Mouse (Mus musculus) embryonic facial prominence, embryonic 15.5 days (tissue): ENCODE data around the gene Lrrc36. TPM values are rescaled to one million over a fixed set of nuclear protein-coding genes. Genes with fewer than 3 reads are reported as not detected.

ENCODE experiments used
- ATAC-seq: fragments of 200-750 bp; cut with Nextera tagmentation; 2 replicates; pipeline ENCODE4 v1.8.0; 2017; ENCODE audit warnings: low read depth, moderate TSS enrichment; ENCODE audit not compliant: insufficient number of reproducible peaks, low FRiP score, low TSS enrichment
- H3K27ac ChIP-seq: fragments of 300-500 bp; sonication (generic); replicated peaks from 2 replicates; pipeline ENCODE4 v1.5.1; 2015; ENCODE audit warnings: mild to moderate bottlenecking, inconsistent platforms
- H3K27me3 ChIP-seq: fragments of 300-500 bp; sonication (generic); 2 replicates; pipeline ENCODE4 v1.6.1; 2015; ENCODE audit warnings: inconsistent platforms
- H3K36me3 ChIP-seq: fragments of 300-500 bp; sonication (generic); 2 replicates; pipeline ENCODE4 v1.6.1; 2015; ENCODE audit warnings: mild to moderate bottlenecking, inconsistent platforms
- H3K4me1 ChIP-seq: fragments of 300-500 bp; sonication (generic); 2 replicates; pipeline ENCODE4 v1.6.1; 2015; ENCODE audit warnings: inconsistent platforms
- H3K4me2 ChIP-seq: fragments of 300-500 bp; sonication (generic); replicated peaks from 2 replicates; pipeline ENCODE4 v1.6.1; 2015; ENCODE audit warnings: mild to moderate bottlenecking, inconsistent platforms
- H3K4me3 ChIP-seq: fragments of 300-500 bp; sonication (generic); replicated peaks from 2 replicates; pipeline ENCODE4 v1.5.1; 2015; ENCODE audit warnings: mild to moderate bottlenecking, inconsistent platforms
- H3K9ac ChIP-seq: fragments of 300-500 bp; sonication (generic); 2 replicates; pipeline ENCODE4 v1.6.1; 2015; ENCODE audit warnings: inconsistent platforms
- H3K9me3 ChIP-seq: fragments of 300-500 bp; sonication (generic); replicated peaks from 2 replicates; pipeline ENCODE4 v1.6.1; 2016; ENCODE audit warnings: inconsistent platforms
- WGBS: fragments of 180-500 bp; shearing (Covaris S2); methylation state at CpG from one replicate; pipeline ENCODE4 v1.1.7; 2015; 5-methylcytosine and 5-hydroxymethylcytosine counted together
- polyA plus RNA-seq: library from polyadenylated mRNA; unstranded; fragments of >200 nt; fragmentation: Nextera tagmentation; extraction: Ambion mirVana; gene quantifications from 2 replicates; pipeline ENCODE4 v1.2.1, GENCODE M21; 2015

Gene Lrrc36
- polyA plus RNA-seq = 1.1 and 2.6 TPM in 2 replicates

- no peak within 1 kb of the TSS for H3K9ac ChIP-seq
- H3K4me2 ChIP-seq = peak within 1 kb of the TSS; percentile 53
- H3K27ac ChIP-seq = no peak within 1 kb of the TSS
- H3K36me3 ChIP-seq = no peaks in the 10 kb centered on the region
- no peaks in the 10 kb centered on the region for H3K9me3 ChIP-seq
- peaks cover 35% of the 10 kb centered on the region for H3K27me3 ChIP-seq
- peaks cover 5% of the 10 kb centered on the region for H3K4me1 ChIP-seq
- ATAC-seq = peak; percentile 47; the same call in 1 of the 2 replicates
- H3K4me3 ChIP-seq = peak within 1 kb of the TSS; percentile 30
- 1% methylated on average over 34 of the region's 34 CpGs for WGBS
Measured at GRCm38 (mm10) chr8:105413391-105413790, at the start of gene Lrrc36, which contains the start of gene Kctd19. Gene Lrrc36 (plus strand): TSS chr8:105413571. Gene Kctd19 (minus strand): TSS chr8:105413502.

GRCm38 (mm10) chr8:105367107-105367506 lies 46.3 kb upstream of the Lrrc36 start:
- Histone ChIP-seq H3K9me3 (no peaks in the 10 kb centered on the region), H3K27ac (no peak overlapping the region), H3K4me2 (no peak overlapping the region), H3K4me3 (no peak overlapping the region), H3K4me1 (no peaks in the 10 kb centered on the region), H3K36me3 (no peaks in the 10 kb centered on the region), H3K9ac (no peak overlapping the region), H3K27me3 (no peaks in the 10 kb centered on the region)
- WGBS = 76% methylated on average over 2 of the region's 2 CpGs
- no peak for ATAC-seq

GRCm38 (mm10) chr8:105372473-105372872 lies 40.9 kb upstream of the Lrrc36 start:
- no peaks in the 10 kb centered on the region for H3K36me3 ChIP-seq
- no peaks in the 10 kb centered on the region for H3K27me3 ChIP-seq
- H3K4me1 ChIP-seq = peaks cover 11% of the 10 kb centered on the region; the same call in 1 of the 2 replicates
- H3K4me2 ChIP-seq = no peak overlapping the region
- no peak overlapping the region for H3K27ac ChIP-seq
- 70% methylated on average over 9 of the region's 9 CpGs for WGBS
- H3K9me3 ChIP-seq = no peaks in the 10 kb centered on the region
- no peak overlapping the region for H3K4me3 ChIP-seq
- H3K9ac ChIP-seq = no peak overlapping the region
- no peak for ATAC-seq

GRCm38 (mm10) chr8:105373032-105373431 lies 40.3 kb upstream of the Lrrc36 start, which contains the start of gene Plekhg4:
Gene Plekhg4 (plus strand): TSS chr8:105373274.
- no peak for ATAC-seq
- H3K36me3 ChIP-seq = no peaks in the 10 kb centered on the region
- H3K4me3 ChIP-seq = no peak within 1 kb of the TSS
- WGBS = 66% methylated on average over 2 of the region's 2 CpGs
- no peaks in the 10 kb centered on the region for H3K9me3 ChIP-seq
- H3K27me3 ChIP-seq = no peaks in the 10 kb centered on the region
- H3K9ac ChIP-seq = no peak within 1 kb of the TSS
- no peak within 1 kb of the TSS for H3K27ac ChIP-seq
- H3K4me2 ChIP-seq = peak within 1 kb of the TSS; percentile 52
- H3K4me1 ChIP-seq = peaks cover 12% of the 10 kb centered on the region; the same call in 1 of the 2 replicates

- no peaks in the 10 kb centered on the region for H3K27me3 ChIP-seq
- 27% methylated on average over 33 of the region's 33 CpGs for WGBS
- no peaks in the 10 kb centered on the region for H3K9me3 ChIP-seq
- no peak overlapping the region for H3K27ac ChIP-seq
- H3K4me1 ChIP-seq = peaks cover 23% of the 10 kb centered on the region
- no peaks in the 10 kb centered on the region for H3K36me3 ChIP-seq
- H3K9ac ChIP-seq = no peak overlapping the region
- no peak for ATAC-seq
- peak overlapping the region; percentile 52 for H3K4me2 ChIP-seq
- H3K4me3 ChIP-seq = peak overlapping the region; percentile 31
Measured at GRCm38 (mm10) chr8:105374513-105374966, 38.8 kb upstream of the Lrrc36 start.

GRCm38 (mm10) chr8:105378673-105379072 lies 34.7 kb upstream of the Lrrc36 start:
- Histone ChIP-seq H3K36me3 (no peaks in the 10 kb centered on the region), H3K9me3 (no peaks in the 10 kb centered on the region), H3K27me3 (no peaks in the 10 kb centered on the region), H3K27ac (0 out of 2 replicates have a peak overlapping the region, but pooled peaks have one; percentile 11), H3K4me1 (peaks cover 23% of the 10 kb centered on the region), H3K4me2 (no peak overlapping the region), H3K9ac (no peak overlapping the region), H3K4me3 (no peak overlapping the region)
- WGBS = 49% methylated on average over 19 of the region's 19 CpGs
- ATAC-seq = 0 out of 2 replicates have a peak, but pooled peaks have one; percentile 35

- H3K4me3 ChIP-seq = no peak overlapping the region
- H3K27ac ChIP-seq = no peak overlapping the region
- no peaks in the 10 kb centered on the region for H3K9me3 ChIP-seq
- no peaks in the 10 kb centered on the region for H3K36me3 ChIP-seq
- H3K4me1 ChIP-seq = peaks cover 15% of the 10 kb centered on the region
- 72% methylated on average over 12 of the region's 12 CpGs for WGBS
- H3K27me3 ChIP-seq = no peaks in the 10 kb centered on the region
- ATAC-seq = no peak
- no peak overlapping the region for H3K4me2 ChIP-seq
- no peak overlapping the region for H3K9ac ChIP-seq
Measured at GRCm38 (mm10) chr8:105380308-105380707, 33.1 kb upstream of the Lrrc36 start.

- Histone ChIP-seq H3K27ac (no peak overlapping the region), H3K36me3 (no peaks in the 10 kb centered on the region), H3K9ac (no peak overlapping the region), H3K4me2 (no peak overlapping the region), H3K27me3 (no peaks in the 10 kb centered on the region), H3K9me3 (no peaks in the 10 kb centered on the region), H3K4me3 (no peak overlapping the region), H3K4me1 (peaks cover 6% of the 10 kb centered on the region)
- no peak for ATAC-seq
- WGBS = 95% methylated on average over 2 of the region's 2 CpGs
Measured at GRCm38 (mm10) chr8:105384070-105384469, 29.3 kb upstream of the Lrrc36 start.

- ATAC-seq = no peak
- H3K36me3 ChIP-seq = no peaks in the 10 kb centered on the region
- 35% methylated on average over 1 of the region's 1 CpGs for WGBS
Measured at GRCm38 (mm10) chr8:105387151-105387550, 26.2 kb upstream of the Lrrc36 start.

GRCm38 (mm10) chr8:105389096-105389495 lies 24.3 kb upstream of the Lrrc36 start:
- Histone ChIP-seq H3K4me1 (peaks cover 6% of the 10 kb centered on the region; the same call in 1 of the 2 replicates), H3K4me3 (no peak overlapping the region), H3K4me2 (no peak overlapping the region), H3K27ac (no peak overlapping the region), H3K27me3 (no peaks in the 10 kb centered on the region), H3K36me3 (no peaks in the 10 kb centered on the region), H3K9ac (no peak overlapping the region), H3K9me3 (no peaks in the 10 kb centered on the region)
- no peak for ATAC-seq
- WGBS = 79% methylated on average over 6 of the region's 6 CpGs

More at GRCm38 (mm10) chr8:105387151-105387550, 26.2 kb upstream of the Lrrc36 start:
- H3K9ac ChIP-seq = no peak overlapping the region
- H3K27me3 ChIP-seq = no peaks in the 10 kb centered on the region
- H3K4me2 ChIP-seq = no peak overlapping the region
- no peaks in the 10 kb centered on the region for H3K9me3 ChIP-seq
- no peak overlapping the region for H3K27ac ChIP-seq
- peaks cover 6% of the 10 kb centered on the region; the same call in 1 of the 2 replicates for H3K4me1 ChIP-seq
- no peak overlapping the region for H3K4me3 ChIP-seq

GRCm38 (mm10) chr8:105393089-105393787 lies 20.1 kb upstream of the Lrrc36 start:
- Histone ChIP-seq H3K9ac (no peak overlapping the region), H3K27ac (no peak overlapping the region), H3K4me3 (no peak overlapping the region), H3K27me3 (no peaks in the 10 kb centered on the region; the same call in 1 of the 2 replicates), H3K36me3 (no peaks in the 10 kb centered on the region), H3K9me3 (no peaks in the 10 kb centered on the region), H3K4me1 (no peaks in the 10 kb centered on the region), H3K4me2 (no peak overlapping the region)
- WGBS = 79% methylated on average over 12 of the region's 12 CpGs
- no peak for ATAC-seq
